Mouse (Mus musculus): ENCODE measurements around the gene Tax1bp3.
A peak's percentile ranks its signal among the peaks of the same experiment; 100 is the strongest.

Gene Tax1bp3

GRCm38 (mm10) chr11:73176186-73176585 is 697 bp upstream of the Tax1bp3 start:
- DNase-seq = no peak

GRCm38 (mm10) chr11:73177509-73177875 is 609 bp downstream of the Tax1bp3 start:
- peak; percentile 75 to 80 for DNase-seq

- DNase-seq = no peak
Measured at GRCm38 (mm10) chr11:73177895-73178294, 1.0 kb downstream of the Tax1bp3 start.

GRCm38 (mm10) chr11:73185872-73186615 is 9.2 kb downstream of the Tax1bp3 start:
- no peak for DNase-seq

- DNase-seq = peak; percentile 31 to 64
Measured at GRCm38 (mm10) chr11:73187231-73187630, 10.3 kb downstream of the Tax1bp3 start.

- DNase-seq = no peak
Measured at GRCm38 (mm10) chr11:73193047-73193446, 16.2 kb downstream of the Tax1bp3 start.

GRCm38 (mm10) chr11:73194444-73194843 is 17.6 kb downstream of the Tax1bp3 start:
- DNase-seq = no peak

- no peak for DNase-seq
Measured at GRCm38 (mm10) chr11:73198190-73198589, 21.3 kb downstream of the Tax1bp3 start.

GRCm38 (mm10) chr11:73198603-73199229 is 21.8 kb downstream of the Tax1bp3 start, which contains the start of gene Ctns:
TSS of gene Ctns (minus strand) at chr11:73199042.
- peak; percentile 90 to 92 for DNase-seq

- DNase-seq = peak; percentile 95 to 97
Measured at GRCm38 (mm10) chr11:73199230-73199712, 22.4 kb downstream of the Tax1bp3 start, which contains the start of gene Shpk. TSS of gene Shpk (plus strand) at chr11:73199460.

GRCm38 (mm10) chr11:73199879-73200278 is 23.0 kb downstream of the Tax1bp3 start:
- DNase-seq = peak; percentile 43 to 48

GRCm38 (mm10) chr11:73201021-73201420 is 24.1 kb downstream of the Tax1bp3 start:
- peak; percentile 28 to 43 for DNase-seq

GRCm38 (mm10) chr11:73201597-73201996 is 24.7 kb downstream of the Tax1bp3 start:
- no peak for DNase-seq

GRCm38 (mm10) chr11:73203895-73204294 is 27.0 kb downstream of the Tax1bp3 start:
- no peak for DNase-seq

- no peak for DNase-seq
Measured at GRCm38 (mm10) chr11:73205194-73205593, 28.3 kb downstream of the Tax1bp3 start.

- DNase-seq = no peak
Measured at GRCm38 (mm10) chr11:73207621-73208020, 30.7 kb downstream of the Tax1bp3 start.

- no peak for DNase-seq
Measured at GRCm38 (mm10) chr11:73213956-73214355, 37.1 kb downstream of the Tax1bp3 start.

GRCm38 (mm10) chr11:73219671-73220070 is 42.8 kb downstream of the Tax1bp3 start:
- no peak for DNase-seq

GRCm38 (mm10) chr11:73220651-73221050 is 43.8 kb downstream of the Tax1bp3 start:
- DNase-seq = no peak

GRCm38 (mm10) chr11:73222846-73223245 is 46.0 kb downstream of the Tax1bp3 start:
- DNase-seq = no peak

GRCm38 (mm10) chr11:73223966-73224365 is 47.1 kb downstream of the Tax1bp3 start:
- DNase-seq = peak; percentile 33 to 67

GRCm38 (mm10) chr11:73225856-73226255 is 49.0 kb downstream of the Tax1bp3 start:
- DNase-seq = no peak

- DNase-seq = peak; percentile 8 to 20
Measured at GRCm38 (mm10) chr11:73228881-73229280, 52.0 kb downstream of the Tax1bp3 start.

GRCm38 (mm10) chr11:73230081-73230480 is 53.2 kb downstream of the Tax1bp3 start:
- no peak for DNase-seq

Data from kidney, adult 8-10 months (tissue).